Mouse (Mus musculus): ENCODE data around the gene Abhd4. TPM values are rescaled to one million over a fixed set of nuclear protein-coding genes. Genes with fewer than 3 reads are reported as not detected.

The Abhd4 gene
- polyA plus RNA-seq, 1 experiment from 2014 or later: 36.6 TPM

DNA sequence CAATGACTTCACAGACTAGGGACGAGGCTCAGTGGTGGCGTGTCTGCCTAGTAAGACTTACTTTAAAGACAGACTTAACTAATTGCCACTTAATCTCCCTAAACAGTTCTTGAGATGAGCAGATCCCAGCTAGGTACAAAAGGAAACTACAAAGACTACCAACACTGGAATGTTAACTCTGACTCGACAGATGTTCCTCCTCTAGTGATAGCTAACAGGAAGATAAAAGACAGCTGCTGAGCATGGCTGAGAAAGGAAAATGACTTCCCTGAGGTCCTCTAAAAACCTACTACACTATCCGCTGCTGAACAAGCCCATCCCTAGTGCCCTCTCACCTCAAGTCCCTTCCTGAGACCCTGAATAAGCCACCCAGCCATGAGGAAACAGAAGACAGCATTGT is 3.9 kb upstream of the Abhd4 start:
- Histone ChIP-seq H3K27me3 (no peaks in the 10 kb centered on the region), H3K4me2 (replicated peaks) (no peak overlapping the region), H3K9ac (replicated peaks) (no peak overlapping the region), H3K27ac (replicated peaks) (no peak overlapping the region), H3K9me3 (no peaks in the 10 kb centered on the region), H3K4me3 (no peak overlapping the region), H3K4me1 (peaks cover 32% of the 10 kb centered on the region), H3K36me3 (peaks cover 19% of the 10 kb centered on the region; the same call in 1 of the 2 replicates)
- ATAC-seq (ENCODE audit: low FRiP score, low read depth): no peak
- WGBS: 79% methylated on average over 4 of the region's 4 CpGs

DNA sequence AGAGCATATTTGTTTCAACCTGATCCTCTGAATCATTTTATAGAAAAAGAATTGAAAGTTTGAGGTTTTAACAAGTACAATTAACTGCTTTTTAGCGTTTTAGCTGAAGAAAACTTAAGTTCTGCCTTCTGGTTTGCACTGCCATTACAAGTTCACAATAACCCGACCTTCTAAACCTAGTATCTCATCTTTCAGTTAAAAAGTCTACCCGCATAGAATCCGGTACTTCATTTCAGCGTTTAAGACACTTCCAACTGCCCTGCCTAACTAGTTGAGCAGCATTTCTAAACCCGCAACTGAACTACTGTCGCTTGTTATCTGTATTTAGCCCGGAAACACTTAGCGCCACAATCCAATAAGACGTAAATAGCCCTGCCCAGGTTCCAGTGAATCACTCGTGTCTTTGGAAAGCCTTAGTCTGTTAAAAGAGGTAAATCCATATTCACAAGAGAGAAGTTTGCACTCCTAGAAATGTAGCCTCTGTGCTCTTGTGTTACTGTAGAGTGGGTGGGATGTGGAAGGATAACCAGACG is 748 bp downstream of the Abhd4 start:
- ATAC-seq (ENCODE audit: low FRiP score, low read depth): no peak
- Histone ChIP-seq H3K36me3 (no peaks in the 10 kb centered on the region), H3K27me3 (peaks cover 7% of the 10 kb centered on the region; the same call in 1 of the 2 replicates), H3K9ac (replicated peaks) (peak overlapping the region; percentile 68; the same call in 1 of the 2 replicates), H3K9me3 (no peaks in the 10 kb centered on the region), H3K4me2 (replicated peaks) (peak overlapping the region; percentile 75), H3K4me1 (peaks cover 41% of the 10 kb centered on the region), H3K27ac (replicated peaks) (no peak overlapping the region), H3K4me3 (peak overlapping the region; percentile 72)
- WGBS: 73% methylated on average over 12 of the region's 12 CpGs

DNA sequence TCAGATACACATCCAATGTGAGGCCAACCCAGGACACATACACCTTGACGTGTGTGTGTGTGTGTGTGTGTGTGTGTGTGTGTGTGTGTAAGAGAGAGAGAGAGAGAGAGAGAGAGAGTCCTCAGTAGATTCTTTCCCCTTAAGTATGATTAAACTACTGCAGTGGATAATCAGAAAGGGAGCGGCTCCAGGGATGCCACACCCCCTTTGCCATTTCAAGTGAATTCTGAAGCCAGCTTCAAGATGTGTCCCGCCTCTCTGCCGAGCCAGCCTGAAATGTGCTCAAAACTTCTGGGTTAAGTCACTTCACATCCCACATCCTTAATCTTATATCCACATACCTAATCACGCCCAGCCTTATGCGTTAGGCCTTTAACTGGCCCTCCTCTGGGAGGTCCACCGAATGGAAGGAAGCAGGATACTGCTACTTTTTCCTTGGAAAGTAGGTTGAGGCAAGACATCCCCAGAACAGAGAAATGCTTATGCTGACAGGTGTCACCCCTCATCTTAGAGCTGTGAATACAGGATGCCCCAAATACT is 4.2 kb downstream of the Abhd4 start:
- no peaks in the 10 kb centered on the region for H3K9me3 ChIP-seq
- no peak for ATAC-seq (ENCODE audit: low FRiP score, low read depth)
- H3K4me3 ChIP-seq: no peak overlapping the region
- H3K9ac ChIP-seq (replicated peaks): no peak overlapping the region
- peaks cover 7% of the 10 kb centered on the region; the same call in 1 of the 2 replicates for H3K27me3 ChIP-seq
- H3K4me2 ChIP-seq (replicated peaks): no peak overlapping the region
- 64% methylated on average over 7 of the region's 7 CpGs for WGBS
- peaks cover 28% of the 10 kb centered on the region for H3K4me1 ChIP-seq
- H3K27ac ChIP-seq (replicated peaks): no peak overlapping the region
- H3K36me3 ChIP-seq: peaks cover 7% of the 10 kb centered on the region

DNA sequence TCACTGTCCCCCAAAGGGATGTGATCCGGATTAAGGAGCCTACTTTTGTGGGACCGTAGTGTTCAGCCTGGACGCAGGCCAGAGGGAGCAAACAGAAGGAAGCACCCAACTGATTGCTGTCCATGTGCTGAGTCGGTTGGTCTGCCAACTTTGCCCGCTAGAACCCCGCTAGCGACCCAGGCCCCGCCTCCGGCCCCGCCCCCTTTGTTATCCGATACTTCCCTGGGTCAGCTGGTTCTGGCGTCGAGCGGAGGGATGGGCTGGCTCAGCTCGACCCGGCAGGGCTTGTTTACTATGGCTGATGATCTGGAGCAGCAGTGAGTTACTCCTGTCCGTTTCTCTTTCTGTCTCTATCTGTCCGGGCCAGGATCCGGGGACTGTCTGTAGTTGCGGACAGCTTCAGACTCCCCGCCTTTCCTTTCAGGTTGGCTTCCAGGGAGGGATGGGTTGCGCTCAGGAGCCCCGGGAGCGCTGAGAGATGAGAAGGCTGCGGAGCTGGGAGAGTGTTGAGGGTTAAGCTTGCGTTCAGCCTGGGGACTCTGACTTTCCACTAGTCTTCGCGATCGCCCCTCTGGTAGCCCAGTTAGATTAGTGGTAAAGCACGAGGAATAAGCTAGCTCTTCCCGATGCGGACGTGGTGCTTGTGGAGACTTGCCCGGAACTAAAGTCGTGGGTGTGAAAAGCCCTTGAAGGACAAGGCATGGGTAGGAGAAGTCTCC is 5.2 kb downstream of the Abhd4 start:
- Histone ChIP-seq H3K9me3 (no peaks in the 10 kb centered on the region), H3K27ac (replicated peaks) (peak overlapping the region; percentile 31; the same call in 1 of the 2 replicates)
- under 1% methylated on average over 35 of the region's 35 CpGs for WGBS

DNA sequence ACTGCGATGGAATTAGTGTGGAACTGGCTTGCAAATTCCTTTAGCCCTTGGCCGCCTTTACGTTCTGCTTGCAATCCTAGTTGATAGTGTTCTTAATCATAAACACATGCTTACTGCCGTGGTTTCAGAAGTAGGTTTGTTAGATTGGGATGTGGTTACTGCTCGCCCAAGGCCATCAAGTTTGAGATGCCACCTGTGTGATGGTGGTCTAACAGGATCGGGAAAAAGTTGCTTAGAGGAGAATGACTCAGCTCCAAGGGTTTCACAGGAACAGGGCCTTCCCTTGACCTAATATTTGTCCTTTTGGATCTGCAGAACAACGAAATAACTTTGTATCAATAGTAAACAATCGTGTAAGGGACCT is 5.7 kb downstream of the Abhd4 start:
- H3K4me3 ChIP-seq: peak overlapping the region; percentile 53
- H3K9ac ChIP-seq (replicated peaks): peak overlapping the region; percentile 64
- H3K9me3 ChIP-seq: no peaks in the 10 kb centered on the region
- 22% methylated on average over 8 of the region's 8 CpGs for WGBS
- peaks cover 21% of the 10 kb centered on the region for H3K4me1 ChIP-seq
- H3K36me3 ChIP-seq: peaks cover 12% of the 10 kb centered on the region
- H3K27ac ChIP-seq (replicated peaks): peak overlapping the region; percentile 31; the same call in 1 of the 2 replicates
- peaks cover 7% of the 10 kb centered on the region; the same call in 1 of the 2 replicates for H3K27me3 ChIP-seq
- ATAC-seq (ENCODE audit: low FRiP score, low read depth): no peak
- H3K4me2 ChIP-seq (replicated peaks): peak overlapping the region; percentile 80

More for the DNA sequence above, 5.2 kb downstream of the Abhd4 start:
- peak overlapping the region; percentile 80 for H3K4me2 ChIP-seq (replicated peaks)
- peak overlapping the region; percentile 53 for H3K4me3 ChIP-seq
- peak overlapping the region; percentile 64 for H3K9ac ChIP-seq (replicated peaks)
- peak; percentile 92 for ATAC-seq (ENCODE audit: low FRiP score, low read depth)
- peaks cover 26% of the 10 kb centered on the region for H3K4me1 ChIP-seq
- H3K27me3 ChIP-seq: peaks cover 7% of the 10 kb centered on the region; the same call in 1 of the 2 replicates
- H3K36me3 ChIP-seq: peaks cover 9% of the 10 kb centered on the region

DNA sequence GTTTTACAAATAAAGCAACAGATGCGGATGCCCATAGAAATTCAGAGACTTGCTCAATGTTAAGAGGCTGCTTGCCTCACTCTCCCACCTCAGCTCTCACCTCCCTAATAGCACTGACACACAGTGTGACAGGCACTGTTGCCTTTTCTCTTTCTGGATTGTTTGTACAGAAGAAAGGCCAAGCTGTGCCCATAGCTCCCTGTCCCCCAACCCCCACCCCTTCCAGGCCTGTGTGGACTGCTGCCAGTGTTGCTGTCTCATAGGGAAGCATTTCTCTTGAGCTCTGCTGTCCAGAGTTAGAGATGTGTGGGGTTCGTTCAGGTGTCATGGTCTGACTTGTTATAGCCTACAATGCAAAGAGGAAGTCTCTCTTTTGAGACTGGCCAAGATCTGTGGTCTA is 6.2 kb downstream of the Abhd4 start:
- no peak overlapping the region for H3K27ac ChIP-seq (replicated peaks)
- no peaks in the 10 kb centered on the region for H3K9me3 ChIP-seq
- WGBS: 77% methylated on average over 2 of the region's 2 CpGs
- peaks cover 7% of the 10 kb centered on the region; the same call in 1 of the 2 replicates for H3K27me3 ChIP-seq
- H3K36me3 ChIP-seq: peaks cover 12% of the 10 kb centered on the region
- H3K4me3 ChIP-seq: peak overlapping the region; percentile 53; the same call in 1 of the 2 replicates
- H3K4me1 ChIP-seq: peaks cover 17% of the 10 kb centered on the region
- H3K9ac ChIP-seq (replicated peaks): no peak overlapping the region
- ATAC-seq (ENCODE audit: low FRiP score, low read depth): no peak
- peak overlapping the region; percentile 80; the same call in 1 of the 2 replicates for H3K4me2 ChIP-seq (replicated peaks)

DNA sequence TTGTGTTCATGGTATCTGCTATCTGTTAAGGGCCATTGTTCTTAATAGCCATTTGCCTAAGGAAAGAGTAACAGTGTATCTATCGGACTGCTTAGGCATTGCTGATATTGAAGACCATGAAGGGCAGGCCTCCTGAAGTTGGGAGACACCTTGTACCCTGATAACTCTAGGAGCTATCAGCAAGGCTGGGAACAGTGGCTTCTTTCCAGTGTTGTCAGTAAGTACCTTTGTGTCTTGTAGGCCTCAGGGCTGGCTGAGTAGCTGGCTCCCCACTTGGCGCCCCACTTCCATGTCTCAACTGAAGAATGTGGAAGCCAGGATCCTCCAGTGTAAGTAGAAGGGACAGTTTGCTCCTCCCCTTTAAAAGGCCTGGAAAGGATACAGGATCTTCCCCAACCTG is 7.4 kb downstream of the Abhd4 start:
- H3K36me3 ChIP-seq: peaks cover 12% of the 10 kb centered on the region
- ATAC-seq (ENCODE audit: low FRiP score, low read depth): no peak
- WGBS: 94% methylated on average over 2 of the region's 2 CpGs
- H3K4me3 ChIP-seq: no peak overlapping the region
- H3K4me1 ChIP-seq: peaks cover 17% of the 10 kb centered on the region
- H3K9me3 ChIP-seq: no peaks in the 10 kb centered on the region
- no peak overlapping the region for H3K4me2 ChIP-seq (replicated peaks)
- H3K27ac ChIP-seq (replicated peaks): no peak overlapping the region
- peaks cover 7% of the 10 kb centered on the region; the same call in 1 of the 2 replicates for H3K27me3 ChIP-seq
- no peak overlapping the region for H3K9ac ChIP-seq (replicated peaks)

DNA sequence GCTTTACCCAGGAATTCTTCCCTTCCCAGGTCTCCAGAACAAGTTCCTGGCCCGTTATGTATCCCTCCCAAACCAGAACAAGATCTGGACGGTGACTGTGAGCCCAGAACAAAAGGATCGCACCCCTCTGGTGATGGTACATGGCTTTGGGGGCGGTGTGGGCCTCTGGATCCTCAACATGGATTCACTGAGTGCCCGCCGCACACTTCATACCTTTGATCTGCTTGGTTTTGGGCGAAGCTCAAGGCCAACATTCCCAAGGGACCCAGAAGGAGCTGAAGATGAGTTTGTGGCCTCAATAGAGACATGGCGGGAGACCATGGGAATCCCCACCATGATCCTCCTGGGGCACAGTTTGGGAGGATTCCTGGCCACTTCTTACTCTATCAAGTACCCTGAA is 8.6 kb downstream of the Abhd4 start:
- Histone ChIP-seq H3K27me3 (peaks cover 7% of the 10 kb centered on the region; the same call in 1 of the 2 replicates), H3K4me2 (replicated peaks) (no peak overlapping the region), H3K4me1 (peaks cover 17% of the 10 kb centered on the region), H3K27ac (replicated peaks) (no peak overlapping the region), H3K36me3 (peaks cover 15% of the 10 kb centered on the region), H3K4me3 (no peak overlapping the region), H3K9ac (replicated peaks) (no peak overlapping the region), H3K9me3 (no peaks in the 10 kb centered on the region)
- no peak for ATAC-seq (ENCODE audit: low FRiP score, low read depth)
- WGBS: 88% methylated on average over 8 of the region's 8 CpGs

DNA sequence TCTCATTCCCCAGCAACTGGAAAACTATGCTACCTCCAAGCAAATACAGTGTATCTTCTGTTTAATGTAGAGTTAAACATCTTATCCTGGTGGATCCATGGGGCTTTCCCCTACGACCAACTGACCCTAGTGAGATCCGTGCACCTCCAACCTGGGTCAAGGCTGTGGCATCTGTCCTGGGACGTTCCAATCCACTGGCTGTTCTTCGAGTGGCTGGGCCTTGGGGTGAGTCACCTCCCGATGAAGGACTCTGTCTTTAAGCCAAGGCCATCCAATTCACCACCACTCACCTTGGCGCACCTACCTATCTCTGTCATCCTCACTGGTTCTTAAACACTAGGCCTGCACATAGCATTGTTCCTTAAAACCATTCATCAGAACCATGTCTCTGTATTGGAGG is 9.1 kb downstream of the Abhd4 start:
- ATAC-seq (ENCODE audit: low FRiP score, low read depth): no peak
- H3K36me3 ChIP-seq: peaks cover 20% of the 10 kb centered on the region
- no peaks in the 10 kb centered on the region for H3K9me3 ChIP-seq
- H3K4me2 ChIP-seq (replicated peaks): no peak overlapping the region
- peaks cover 3% of the 10 kb centered on the region; the same call in 1 of the 2 replicates for H3K27me3 ChIP-seq
- H3K9ac ChIP-seq (replicated peaks): no peak overlapping the region
- H3K4me3 ChIP-seq: no peak overlapping the region
- 89% methylated on average over 6 of the region's 6 CpGs for WGBS
- peaks cover 17% of the 10 kb centered on the region for H3K4me1 ChIP-seq
- H3K27ac ChIP-seq (replicated peaks): no peak overlapping the region

DNA sequence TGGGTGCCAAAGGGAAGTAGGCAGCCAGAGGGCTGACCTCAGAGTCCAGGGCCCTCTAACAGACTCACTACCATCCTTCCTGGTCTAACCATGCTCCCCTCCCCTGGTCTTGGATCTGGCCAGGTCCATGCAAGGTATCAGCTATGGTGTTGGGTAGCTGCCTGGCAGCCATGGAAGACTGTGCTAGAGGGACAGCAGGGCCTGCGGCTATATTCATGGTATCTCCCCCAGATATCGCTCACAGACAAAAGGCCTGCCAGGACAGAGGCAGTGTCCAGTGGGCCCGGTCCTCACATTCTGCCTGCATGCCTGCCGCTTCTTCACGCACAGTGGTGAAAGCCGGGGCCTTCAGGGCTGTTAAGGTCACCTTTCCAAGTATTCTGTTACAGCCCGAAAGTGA is 10.2 kb downstream of the Abhd4 start:
- Histone ChIP-seq H3K9ac (replicated peaks) (no peak overlapping the region), H3K4me3 (no peak overlapping the region), H3K4me2 (replicated peaks) (no peak overlapping the region), H3K36me3 (peaks cover 25% of the 10 kb centered on the region), H3K4me1 (peaks cover 12% of the 10 kb centered on the region), H3K27ac (replicated peaks) (no peak overlapping the region), H3K27me3 (no peaks in the 10 kb centered on the region), H3K9me3 (no peaks in the 10 kb centered on the region)
- WGBS: 95% methylated on average over 7 of the region's 7 CpGs
- ATAC-seq (ENCODE audit: low FRiP score, low read depth): no peak

DNA sequence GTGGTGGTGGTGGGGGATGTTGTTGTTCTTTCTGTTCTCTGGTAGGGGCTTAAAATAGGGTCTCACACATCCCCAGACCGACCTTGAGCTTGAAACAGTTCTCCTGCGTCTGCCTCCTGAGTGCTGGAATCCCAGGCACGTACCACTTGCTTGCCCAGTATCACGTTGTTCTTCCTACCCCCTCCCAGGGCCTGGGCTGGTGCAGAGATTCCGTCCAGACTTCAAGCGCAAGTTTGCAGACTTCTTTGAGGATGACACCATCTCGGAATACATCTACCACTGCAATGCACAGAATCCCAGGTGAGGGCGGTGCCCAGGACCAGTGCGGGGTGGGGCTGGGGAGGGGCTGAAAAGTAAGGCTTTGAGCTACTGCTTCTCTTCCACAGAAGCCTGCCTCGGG is 11.1 kb downstream of the Abhd4 start:
- no peak overlapping the region for H3K4me3 ChIP-seq
- WGBS: 41% methylated on average over 10 of the region's 10 CpGs

DNA sequence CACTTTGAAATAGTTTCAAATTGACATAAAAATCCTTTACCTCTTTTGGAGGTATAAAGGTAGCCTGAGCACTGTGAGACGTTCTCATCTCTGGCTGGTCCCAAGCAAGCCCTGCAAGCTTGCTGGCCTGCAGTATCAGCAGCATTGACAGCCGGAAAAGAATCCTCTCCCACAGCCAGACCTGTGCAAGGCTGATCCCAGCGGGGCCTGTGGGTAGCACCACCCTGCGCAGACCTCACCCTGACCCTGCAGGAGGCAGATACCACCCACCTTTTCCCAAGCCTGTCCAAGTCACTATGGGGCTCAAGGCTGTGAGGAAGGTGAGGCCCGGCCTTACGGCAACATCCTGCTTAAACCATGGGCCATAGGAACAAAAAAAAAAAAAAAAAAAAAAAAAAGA is 12.0 kb downstream of the Abhd4 start:
- peaks cover 25% of the 10 kb centered on the region for H3K36me3 ChIP-seq
- no peak overlapping the region for H3K27ac ChIP-seq (replicated peaks)
- no peak overlapping the region for H3K4me3 ChIP-seq
- no peaks in the 10 kb centered on the region for H3K27me3 ChIP-seq
- no peaks in the 10 kb centered on the region for H3K9me3 ChIP-seq
- no peak for ATAC-seq (ENCODE audit: low FRiP score, low read depth)
- 76% methylated on average over 6 of the region's 6 CpGs for whole genome bisulfite sequencing
- H3K4me2 ChIP-seq (replicated peaks): no peak overlapping the region
- H3K4me1 ChIP-seq: no peaks in the 10 kb centered on the region
- H3K9ac ChIP-seq (replicated peaks): no peak overlapping the region

More for the DNA sequence above, 11.1 kb downstream of the Abhd4 start:
- H3K4me2 ChIP-seq (replicated peaks): no peak overlapping the region
- peaks cover 25% of the 10 kb centered on the region for H3K36me3 ChIP-seq
- H3K4me1 ChIP-seq: 0 out of 2 replicates have a peak, but pooled peaks cover 4% of the 10 kb centered on the region
- H3K9ac ChIP-seq (replicated peaks): no peak overlapping the region
- H3K9me3 ChIP-seq: no peaks in the 10 kb centered on the region
- no peak for ATAC-seq (ENCODE audit: low FRiP score, low read depth)
- H3K27ac ChIP-seq (replicated peaks): no peak overlapping the region
- H3K27me3 ChIP-seq: no peaks in the 10 kb centered on the region

All from midbrain, embryonic 12.5 days (tissue).